Mouse (Mus musculus) limb, embryonic 14.5 days (tissue): ENCODE results near the gene Vcan. TPM values are rescaled to one million over a fixed set of nuclear protein-coding genes. Genes with fewer than 3 reads are reported as not detected.
A peak's percentile ranks its signal among the peaks of the same experiment; 100 is the strongest.

Source experiments
- ATAC-seq: fragments of 200-750 bp; cut with Nextera tagmentation; 2 replicates; pipeline ENCODE4 v1.8.0; 2017; ENCODE audit warnings: low read depth, moderate number of reproducible peaks, moderate TSS enrichment; ENCODE audit not compliant: low FRiP score
- DNase-seq: peaks from one replicate; pipeline ENCODE4 v3.0.0-alpha.2; 2015; ENCODE audit warnings: low spot score
- H3K27ac ChIP-seq: fragments of 300-500 bp; sonication (generic); replicated peaks from 2 replicates; pipeline ENCODE4 v1.5.1; 2014; ENCODE audit warnings: low read depth, mild to moderate bottlenecking, low read length, moderate library complexity, mixed read lengths
- H3K27me3 ChIP-seq: fragments of 300-500 bp; sonication (generic); 2 replicates; pipeline ENCODE4 v1.6.1; 2014; ENCODE audit warnings: low read length, mixed read lengths; ENCODE audit not compliant: control insufficient read depth, insufficient read depth
- H3K36me3 ChIP-seq: fragments of 300-500 bp; sonication (generic); 2 replicates; pipeline ENCODE4 v1.6.1; 2014; ENCODE audit warnings: mild to moderate bottlenecking, low read length, moderate library complexity, mixed read lengths; ENCODE audit not compliant: control insufficient read depth, insufficient read depth
- H3K4me1 ChIP-seq: fragments of 300-500 bp; sonication (generic); 2 replicates; pipeline ENCODE4 v1.6.1; 2014; ENCODE audit warnings: antibody characterized with exemption, low read length, mixed read lengths; ENCODE audit not compliant: control insufficient read depth, insufficient read depth
- H3K4me2 ChIP-seq: fragments of 300-500 bp; sonication (generic); replicated peaks from 2 replicates; pipeline ENCODE4 v1.6.1; 2014; ENCODE audit warnings: low read depth, mild to moderate bottlenecking, low read length, moderate library complexity; ENCODE audit not compliant: severe bottlenecking
- H3K4me3 ChIP-seq: fragments of 300-500 bp; sonication (generic); replicated peaks from 2 replicates; pipeline ENCODE4 v1.5.1; 2014; ENCODE audit warnings: low read length
- H3K9ac ChIP-seq: fragments of 300-500 bp; sonication (generic); 2 replicates; pipeline ENCODE4 v1.6.1; 2014; ENCODE audit warnings: mild to moderate bottlenecking, low read depth, low read length, moderate library complexity; ENCODE audit not compliant: severe bottlenecking
- H3K9me3 ChIP-seq: fragments of 300-500 bp; sonication (generic); 2 replicates; pipeline ENCODE4 v1.6.1; 2016; ENCODE audit warnings: low read length; ENCODE audit not compliant: control insufficient read depth
- POLR2A ChIP-seq: fragments of 200-500 bp; IDR thresholded peaks from 2 replicates; pipeline ENCODE4 v1.8.0; 2012; ENCODE audit warnings: inconsistent platforms, mild to moderate bottlenecking, moderate library complexity, borderline replicate concordance; ENCODE audit not compliant: insufficient read depth, insufficient read length; ENCODE audit errors: extremely low read depth
- WGBS: fragments of 180-500 bp; shearing (Covaris S2); extraction: QIAGEN DNeasy Blood & Tissue Kit; methylation state at CpG from one replicate; pipeline ENCODE4 v1.1.7; 2014; 5-methylcytosine and 5-hydroxymethylcytosine counted together
- polyA plus RNA-seq, 2 experiments: library from polyadenylated mRNA; depleted of rRNA in 1 of 2; stranded (reverse) in 1 of 2; unstranded in 1 of 2; fragments of >200 nt; fragmentation: Nextera tagmentation in 1 of 2; extraction: Ambion mirVana in 1 of 2; gene quantifications; 2 replicates each; pipeline versions ENCODE4 v1.2.1 to v1.2.3; 2012 to 2014

The Vcan gene
- polyA plus RNA-seq, 2 experiments, result 116 to 208 TPM

GRCm38 (mm10) chr13:89668069-89668468 lies 74.2 kb downstream of the Vcan start:
- Histone ChIP-seq H3K4me2 (no peak overlapping the region), H3K9ac (no peak overlapping the region), H3K27me3 (no peaks in the 10 kb centered on the region), H3K27ac (no peak overlapping the region), H3K9me3 (no peaks in the 10 kb centered on the region), H3K4me1 (peaks cover 16% of the 10 kb centered on the region; the same call in 1 of the 2 replicates), H3K36me3 (peaks cover 48% of the 10 kb centered on the region), H3K4me3 (no peak overlapping the region)
- DNase-seq (peak; percentile 83), ATAC-seq (peak; percentile 65; the same call in 1 of the 2 replicates)
- WGBS, result 35% methylated on average over 1 of the region's 1 CpGs
- no peak for TF ChIP-seq POLR2A

- 78% methylated on average over 2 of the region's 2 CpGs for WGBS
- peaks cover 32% of the 10 kb centered on the region for H3K36me3 ChIP-seq
Observed at GRCm38 (mm10) chr13:89661688-89662087, 80.6 kb downstream of the Vcan start.

GRCm38 (mm10) chr13:89657046-89657445 lies 85.3 kb downstream of the Vcan start:
- H3K27ac ChIP-seq, result no peak overlapping the region
- ATAC-seq (no peak), DNase-seq (no peak)
- no peaks in the 10 kb centered on the region for H3K27me3 ChIP-seq
- no peak for TF ChIP-seq POLR2A
- WGBS, result 92% methylated on average over 11 of the region's 11 CpGs
- H3K9ac ChIP-seq, result no peak overlapping the region
- no peaks in the 10 kb centered on the region for H3K4me1 ChIP-seq
- no peak overlapping the region for H3K4me3 ChIP-seq
- H3K36me3 ChIP-seq, result peaks cover 41% of the 10 kb centered on the region
- no peak overlapping the region for H3K4me2 ChIP-seq
- H3K9me3 ChIP-seq, result no peaks in the 10 kb centered on the region

More at GRCm38 (mm10) chr13:89661688-89662087, 80.6 kb downstream of the Vcan start:
- Histone ChIP-seq H3K4me2 (no peak overlapping the region), H3K27ac (no peak overlapping the region), H3K4me3 (no peak overlapping the region), H3K9ac (no peak overlapping the region), H3K9me3 (no peaks in the 10 kb centered on the region), H3K4me1 (no peaks in the 10 kb centered on the region), H3K27me3 (no peaks in the 10 kb centered on the region)
- TF ChIP-seq POLR2A, result no peak
- no peak for ATAC-seq
- DNase-seq, result no peak

GRCm38 (mm10) chr13:89653279-89653678 lies 89.0 kb downstream of the Vcan start:
- no peak overlapping the region for H3K27ac ChIP-seq

GRCm38 (mm10) chr13:89652773-89653172 lies 89.5 kb downstream of the Vcan start:
- no peak for TF ChIP-seq POLR2A
- no peaks in the 10 kb centered on the region for H3K9me3 ChIP-seq
- no peak for DNase-seq

More at GRCm38 (mm10) chr13:89653279-89653678, 89.0 kb downstream of the Vcan start:
- H3K36me3 ChIP-seq, result peaks cover 27% of the 10 kb centered on the region
- H3K27me3 ChIP-seq, result no peaks in the 10 kb centered on the region
- no peaks in the 10 kb centered on the region for H3K4me1 ChIP-seq
- no peak overlapping the region for H3K4me2 ChIP-seq
- H3K4me3 ChIP-seq, result no peak overlapping the region
- TF ChIP-seq POLR2A, result no peak
- 88% methylated on average over 2 of the region's 2 CpGs for WGBS
- ATAC-seq (no peak), DNase-seq (no peak)
- H3K9me3 ChIP-seq, result no peaks in the 10 kb centered on the region
- no peak overlapping the region for H3K9ac ChIP-seq

GRCm38 (mm10) chr13:89645589-89645988 lies 96.7 kb downstream of the Vcan start:
- TF ChIP-seq POLR2A, result no peak
- Histone ChIP-seq H3K27me3 (no peaks in the 10 kb centered on the region), H3K36me3 (no peaks in the 10 kb centered on the region), H3K9ac (no peak overlapping the region), H3K4me2 (no peak overlapping the region), H3K27ac (no peak overlapping the region), H3K9me3 (no peaks in the 10 kb centered on the region), H3K4me1 (no peaks in the 10 kb centered on the region), H3K4me3 (no peak overlapping the region)
- 62% methylated on average over 2 of the region's 2 CpGs for WGBS
- ATAC-seq, result no peak
- DNase-seq, result no peak

More at GRCm38 (mm10) chr13:89652773-89653172, 89.5 kb downstream of the Vcan start:
- no peak overlapping the region for H3K4me2 ChIP-seq
- H3K4me3 ChIP-seq, result no peak overlapping the region
- H3K36me3 ChIP-seq, result peaks cover 27% of the 10 kb centered on the region
- no peaks in the 10 kb centered on the region for H3K4me1 ChIP-seq
- WGBS, result 43% methylated on average over 1 of the region's 1 CpGs
- no peak overlapping the region for H3K9ac ChIP-seq
- no peaks in the 10 kb centered on the region for H3K27me3 ChIP-seq
- H3K27ac ChIP-seq, result no peak overlapping the region
- no peak for ATAC-seq
